Mouse (Mus musculus): ENCODE measurements around the gene Mtcl1. TPM values are rescaled to one million over a fixed set of nuclear protein-coding genes. Genes with fewer than 3 reads are reported as not detected.

The Mtcl1 gene
- polyA plus RNA-seq, 1 experiment from 2014 or later = 47.3 TPM

- H3K4me3 ChIP-seq (ENCODE audit: low read depth, low read length) = no peak overlapping the region
- no peaks in the 10 kb centered on the region for H3K36me3 ChIP-seq (ENCODE audit: control insufficient read depth, insufficient read depth, low read length)
- no peak overlapping the region; the same call in 1 of the 2 replicates for H3K9ac ChIP-seq (ENCODE audit: low read length)
- H3K4me2 ChIP-seq = no peak overlapping the region
- no peaks in the 10 kb centered on the region for H3K9me3 ChIP-seq (ENCODE audit: control insufficient read depth, low read length)
- DNase-seq (ENCODE audit: low spot score, missing footprints) (no peak), ATAC-seq (ENCODE audit: low FRiP score) (no peak)
- peaks cover 32% of the 10 kb centered on the region for H3K4me1 ChIP-seq (ENCODE audit: control insufficient read depth, insufficient read depth, low read length)
- H3K27me3 ChIP-seq (ENCODE audit: control insufficient read depth, insufficient read depth, low read length) = no peaks in the 10 kb centered on the region
- no peak overlapping the region for H3K27ac ChIP-seq (ENCODE audit: low read depth, low read length)
- WGBS = 72% methylated on average over 5 of the region's 5 CpGs
Observed at GRCm38 (mm10) chr17:66417329-66417728, 32.2 kb downstream of the Mtcl1 start.

- no peaks in the 10 kb centered on the region for H3K27me3 ChIP-seq (ENCODE audit: control insufficient read depth, insufficient read depth, low read length)
- peaks cover 36% of the 10 kb centered on the region for H3K4me1 ChIP-seq (ENCODE audit: control insufficient read depth, insufficient read depth, low read length)
- no peaks in the 10 kb centered on the region for H3K36me3 ChIP-seq (ENCODE audit: control insufficient read depth, insufficient read depth, low read length)
- H3K4me2 ChIP-seq = no peak overlapping the region
- no peak overlapping the region for H3K4me3 ChIP-seq (ENCODE audit: low read depth, low read length)
- H3K9me3 ChIP-seq (ENCODE audit: control insufficient read depth, low read length) = no peaks in the 10 kb centered on the region
- ATAC-seq (ENCODE audit: low FRiP score) (peak; percentile 33; the same call in 1 of the 2 replicates), DNase-seq (ENCODE audit: low spot score, missing footprints) (no peak)
- no peak overlapping the region for H3K9ac ChIP-seq (ENCODE audit: low read length)
- 59% methylated on average over 14 of the region's 14 CpGs for WGBS
- no peak overlapping the region; the same call in 1 of the 2 replicates for H3K27ac ChIP-seq (ENCODE audit: low read depth, low read length)
Observed at GRCm38 (mm10) chr17:66416841-66417313, 32.7 kb downstream of the Mtcl1 start.

- Histone ChIP-seq H3K9ac (ENCODE audit: low read length) (no peak overlapping the region), H3K4me1 (ENCODE audit: control insufficient read depth, insufficient read depth, low read length) (peaks cover 41% of the 10 kb centered on the region), H3K4me2 (no peak overlapping the region), H3K27ac (ENCODE audit: low read depth, low read length) (no peak overlapping the region), H3K9me3 (ENCODE audit: control insufficient read depth, low read length) (no peaks in the 10 kb centered on the region), H3K36me3 (ENCODE audit: control insufficient read depth, insufficient read depth, low read length) (no peaks in the 10 kb centered on the region), H3K27me3 (ENCODE audit: control insufficient read depth, insufficient read depth, low read length) (no peaks in the 10 kb centered on the region), H3K4me3 (ENCODE audit: low read depth, low read length) (no peak overlapping the region)
- ATAC-seq (ENCODE audit: low FRiP score) = no peak
- WGBS = 50% methylated on average over 7 of the region's 7 CpGs
- DNase-seq (ENCODE audit: low spot score, missing footprints) = no peak
Observed at GRCm38 (mm10) chr17:66416436-66416835, 33.1 kb downstream of the Mtcl1 start.

GRCm38 (mm10) chr17:66414331-66414730 lies 35.2 kb downstream of the Mtcl1 start:
- WGBS = 80% methylated on average over 1 of the region's 1 CpGs
- DNase-seq (ENCODE audit: low spot score, missing footprints) = no peak
- no peak overlapping the region for H3K27ac ChIP-seq (ENCODE audit: low read depth, low read length)
- H3K4me3 ChIP-seq (ENCODE audit: low read depth, low read length) = no peak overlapping the region
- H3K4me1 ChIP-seq (ENCODE audit: control insufficient read depth, insufficient read depth, low read length) = peaks cover 48% of the 10 kb centered on the region
- no peak for ATAC-seq (ENCODE audit: low FRiP score)
- no peaks in the 10 kb centered on the region for H3K27me3 ChIP-seq (ENCODE audit: control insufficient read depth, insufficient read depth, low read length)
- no peaks in the 10 kb centered on the region for H3K9me3 ChIP-seq (ENCODE audit: control insufficient read depth, low read length)
- no peak overlapping the region for H3K9ac ChIP-seq (ENCODE audit: low read length)
- H3K4me2 ChIP-seq = no peak overlapping the region
- peaks cover 2% of the 10 kb centered on the region for H3K36me3 ChIP-seq (ENCODE audit: control insufficient read depth, insufficient read depth, low read length)

- peak overlapping the region; percentile 25 for H3K4me2 ChIP-seq
- H3K36me3 ChIP-seq (ENCODE audit: control insufficient read depth, insufficient read depth, low read length) = peaks cover 2% of the 10 kb centered on the region
- no peak overlapping the region for H3K4me3 ChIP-seq (ENCODE audit: low read depth, low read length)
- 11% methylated on average over 12 of the region's 12 CpGs for WGBS
- H3K9ac ChIP-seq (ENCODE audit: low read length) = peak overlapping the region; percentile 24; the same call in 1 of the 2 replicates
- peak; percentile 95 for DNase-seq (ENCODE audit: low spot score, missing footprints)
- peak overlapping the region; percentile 87 for H3K27ac ChIP-seq (ENCODE audit: low read depth, low read length)
- peaks cover 40% of the 10 kb centered on the region for H3K4me1 ChIP-seq (ENCODE audit: control insufficient read depth, insufficient read depth, low read length)
- no peaks in the 10 kb centered on the region for H3K27me3 ChIP-seq (ENCODE audit: control insufficient read depth, insufficient read depth, low read length)
- ATAC-seq (ENCODE audit: low FRiP score) = peak; percentile 87
- H3K9me3 ChIP-seq (ENCODE audit: control insufficient read depth, low read length) = no peaks in the 10 kb centered on the region
Observed at GRCm38 (mm10) chr17:66412155-66412970, 37.2 kb downstream of the Mtcl1 start.

- H3K4me1 ChIP-seq (ENCODE audit: control insufficient read depth, insufficient read depth, low read length) = peaks cover 41% of the 10 kb centered on the region
- DNase-seq (ENCODE audit: low spot score, missing footprints) = peak; percentile 83
- H3K9ac ChIP-seq (ENCODE audit: low read length) = 0 out of 2 replicates have a peak overlapping the region, but pooled peaks have one; percentile 14
- ATAC-seq (ENCODE audit: low FRiP score) = no peak
- no peaks in the 10 kb centered on the region for H3K9me3 ChIP-seq (ENCODE audit: control insufficient read depth, low read length)
- H3K4me2 ChIP-seq = no peak overlapping the region
- no peaks in the 10 kb centered on the region for H3K27me3 ChIP-seq (ENCODE audit: control insufficient read depth, insufficient read depth, low read length)
- peak overlapping the region; percentile 87; the same call in 1 of the 2 replicates for H3K27ac ChIP-seq (ENCODE audit: low read depth, low read length)
- peaks cover 2% of the 10 kb centered on the region for H3K36me3 ChIP-seq (ENCODE audit: control insufficient read depth, insufficient read depth, low read length)
- 80% methylated on average over 11 of the region's 11 CpGs for WGBS
- no peak overlapping the region for H3K4me3 ChIP-seq (ENCODE audit: low read depth, low read length)
Observed at GRCm38 (mm10) chr17:66410884-66411426, 38.6 kb downstream of the Mtcl1 start.

GRCm38 (mm10) chr17:66409070-66409605 lies 40.4 kb downstream of the Mtcl1 start:
- WGBS = 90% methylated on average over 9 of the region's 9 CpGs
- Histone ChIP-seq H3K27me3 (ENCODE audit: control insufficient read depth, insufficient read depth, low read length) (no peaks in the 10 kb centered on the region), H3K9ac (ENCODE audit: low read length) (no peak overlapping the region), H3K4me1 (ENCODE audit: control insufficient read depth, insufficient read depth, low read length) (peaks cover 56% of the 10 kb centered on the region), H3K9me3 (ENCODE audit: control insufficient read depth, low read length) (no peaks in the 10 kb centered on the region), H3K4me3 (ENCODE audit: low read depth, low read length) (no peak overlapping the region), H3K27ac (ENCODE audit: low read depth, low read length) (no peak overlapping the region), H3K36me3 (ENCODE audit: control insufficient read depth, insufficient read depth, low read length) (peaks cover 2% of the 10 kb centered on the region), H3K4me2 (no peak overlapping the region)
- DNase-seq (ENCODE audit: low spot score, missing footprints) (peak; percentile 35), ATAC-seq (ENCODE audit: low FRiP score) (no peak)

GRCm38 (mm10) chr17:66408400-66408799 lies 41.1 kb downstream of the Mtcl1 start:
- H3K27ac ChIP-seq (ENCODE audit: low read depth, low read length) = no peak overlapping the region
- no peak overlapping the region for H3K4me3 ChIP-seq (ENCODE audit: low read depth, low read length)
- H3K27me3 ChIP-seq (ENCODE audit: control insufficient read depth, insufficient read depth, low read length) = no peaks in the 10 kb centered on the region
- DNase-seq (ENCODE audit: low spot score, missing footprints) (peak; percentile 82), ATAC-seq (ENCODE audit: low FRiP score) (no peak)
- H3K9ac ChIP-seq (ENCODE audit: low read length) = no peak overlapping the region
- H3K4me1 ChIP-seq (ENCODE audit: control insufficient read depth, insufficient read depth, low read length) = peaks cover 60% of the 10 kb centered on the region
- 94% methylated on average over 5 of the region's 5 CpGs for WGBS
- H3K36me3 ChIP-seq (ENCODE audit: control insufficient read depth, insufficient read depth, low read length) = peaks cover 2% of the 10 kb centered on the region
- H3K9me3 ChIP-seq (ENCODE audit: control insufficient read depth, low read length) = no peaks in the 10 kb centered on the region
- H3K4me2 ChIP-seq = no peak overlapping the region

GRCm38 (mm10) chr17:66407833-66408232 lies 41.7 kb downstream of the Mtcl1 start:
- Histone ChIP-seq H3K27me3 (ENCODE audit: control insufficient read depth, insufficient read depth, low read length) (no peaks in the 10 kb centered on the region), H3K4me3 (ENCODE audit: low read depth, low read length) (no peak overlapping the region), H3K27ac (ENCODE audit: low read depth, low read length) (no peak overlapping the region), H3K4me1 (ENCODE audit: control insufficient read depth, insufficient read depth, low read length) (peaks cover 60% of the 10 kb centered on the region), H3K9me3 (ENCODE audit: control insufficient read depth, low read length) (no peaks in the 10 kb centered on the region), H3K4me2 (no peak overlapping the region), H3K36me3 (ENCODE audit: control insufficient read depth, insufficient read depth, low read length) (peaks cover 2% of the 10 kb centered on the region), H3K9ac (ENCODE audit: low read length) (no peak overlapping the region)
- 60% methylated on average over 8 of the region's 8 CpGs for WGBS
- no peak for ATAC-seq (ENCODE audit: low FRiP score)
- no peak for DNase-seq (ENCODE audit: low spot score, missing footprints)

All from midbrain, embryonic 11.5 days (tissue).